Mouse (Mus musculus): ENCODE measurements at regions not wholly inside any gene's neighbourhood (a gene's known extent, or its start where the extent isn't known, plus 50 kb on each side); places are given as distances from the start of the nearest gene placed in this dataset.

DNA sequence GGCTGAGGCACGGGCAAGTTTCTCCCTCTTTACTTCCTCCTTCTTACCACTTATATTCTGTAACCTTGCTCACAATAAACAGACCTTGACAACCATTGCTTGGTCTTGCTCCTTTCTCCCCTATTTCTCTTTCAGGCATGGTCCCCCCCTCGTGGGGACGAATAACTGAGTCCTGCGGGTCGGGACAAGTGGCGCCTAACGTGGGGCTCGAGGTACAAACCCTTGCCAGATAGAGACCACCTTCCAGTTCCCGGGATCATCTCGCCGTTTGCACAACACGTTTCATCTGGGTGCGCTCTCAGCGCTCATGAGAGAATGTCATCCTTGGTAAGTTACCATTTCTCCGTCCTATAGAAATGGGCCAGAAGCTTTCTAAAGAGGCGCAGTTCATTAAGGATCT, 79.6 kb upstream of the Foxn3 start:
- Histone ChIP-seq H3K4me2 (ENCODE audit: low read depth, low read length) (no peak overlapping the region), H3K9me3 (ENCODE audit: control insufficient read depth, low read length) (peaks cover 43% of the 10 kb centered on the region), H3K36me3 (ENCODE audit: control insufficient read depth, insufficient read depth, low read length) (no peaks in the 10 kb centered on the region), H3K27ac (replicated peaks; ENCODE audit: low read depth, low read length) (no peak overlapping the region), H3K9ac (ENCODE audit: low read depth, low read length) (no peak overlapping the region), H3K27me3 (replicated peaks; ENCODE audit: control insufficient read depth, insufficient read depth, low read length) (no peaks in the 10 kb centered on the region), H3K4me3 (ENCODE audit: low read depth, low read length) (no peak overlapping the region), H3K4me1 (ENCODE audit: control insufficient read depth, insufficient read depth, low read length) (peaks cover 18% of the 10 kb centered on the region)
- DNase-seq (ENCODE audit: low spot score), result no peak
- ATAC-seq (ENCODE audit: low read depth), result no peak
- 97% methylated on average over 16 of the region's 16 CpGs for WGBS

DNA sequence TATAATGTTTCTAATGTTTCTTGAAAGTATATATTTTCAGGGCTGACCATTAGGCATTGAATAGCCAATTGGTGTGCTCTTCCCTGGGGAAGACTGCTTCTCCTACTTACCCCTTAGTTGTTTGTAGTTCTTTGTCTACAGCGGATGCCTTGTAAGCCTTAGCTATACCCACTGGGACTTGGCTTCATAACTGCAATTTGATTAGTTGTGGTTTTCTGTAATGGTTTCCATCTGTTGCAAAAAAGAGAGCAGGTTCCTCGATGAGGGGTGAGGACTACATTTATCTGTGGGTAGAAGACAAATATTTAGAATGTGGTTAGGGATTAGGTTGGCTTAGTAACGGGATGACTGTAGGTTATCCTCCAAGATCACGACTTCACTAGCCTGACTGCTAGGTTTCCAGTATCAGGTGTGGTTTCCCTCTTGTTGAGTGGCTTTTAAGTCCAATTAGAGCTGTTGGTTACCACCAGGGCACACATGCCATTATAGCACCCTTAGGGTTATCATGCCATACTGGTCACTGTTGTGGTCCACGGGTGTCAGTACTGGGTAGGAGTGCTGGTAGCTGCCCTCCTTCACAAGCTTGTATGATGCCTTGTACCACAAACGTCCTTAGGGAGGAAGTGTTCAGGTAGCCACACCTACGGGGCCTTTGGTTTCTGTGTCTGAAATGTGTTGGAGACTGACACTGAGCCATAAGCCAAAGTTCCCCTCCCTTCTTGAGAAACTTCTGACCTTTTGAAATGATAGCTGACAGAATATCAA, 78.9 kb upstream of the Foxn3 start:
- no peak overlapping the region for H3K27ac ChIP-seq (replicated peaks; ENCODE audit: low read depth, low read length)
- no peaks in the 10 kb centered on the region for H3K36me3 ChIP-seq (ENCODE audit: control insufficient read depth, insufficient read depth, low read length)
- WGBS, result 52% methylated on average over 7 of the region's 7 CpGs
- H3K4me3 ChIP-seq (ENCODE audit: low read depth, low read length), result no peak overlapping the region
- no peaks in the 10 kb centered on the region for H3K27me3 ChIP-seq (replicated peaks; ENCODE audit: control insufficient read depth, insufficient read depth, low read length)
- DNase-seq (ENCODE audit: low spot score), result peak; percentile 87
- ATAC-seq (ENCODE audit: low read depth), result peak; percentile 38; the same call in 1 of the 2 replicates
- no peak overlapping the region for H3K9ac ChIP-seq (ENCODE audit: low read depth, low read length)
- no peak overlapping the region for H3K4me2 ChIP-seq (ENCODE audit: low read depth, low read length)
- peaks cover 18% of the 10 kb centered on the region for H3K4me1 ChIP-seq (ENCODE audit: control insufficient read depth, insufficient read depth, low read length)
- H3K9me3 ChIP-seq (ENCODE audit: control insufficient read depth, low read length), result peaks cover 43% of the 10 kb centered on the region

DNA sequence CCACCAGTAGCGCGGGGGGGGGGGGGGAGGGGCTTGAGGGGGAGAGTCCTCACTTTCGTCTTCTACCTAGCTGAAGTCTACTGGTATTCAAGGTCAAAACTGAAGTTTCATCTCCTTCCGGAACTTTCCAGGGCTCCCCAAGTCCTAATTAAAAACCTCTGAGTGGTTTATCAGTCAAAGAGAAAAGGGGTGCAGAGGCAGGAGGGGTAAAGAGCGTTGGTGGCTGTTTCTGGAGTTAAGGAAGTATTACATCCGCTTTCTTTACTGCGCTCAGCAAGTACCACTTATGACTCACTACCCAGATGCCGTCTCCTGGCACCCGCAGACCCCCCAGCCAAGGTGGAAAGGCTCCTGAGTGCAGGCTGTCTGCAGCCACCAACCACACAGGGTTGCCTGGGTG, 77.9 kb upstream of the Foxn3 start:
- peaks cover 18% of the 10 kb centered on the region for H3K4me1 ChIP-seq (ENCODE audit: control insufficient read depth, insufficient read depth, low read length)
- H3K9me3 ChIP-seq (ENCODE audit: control insufficient read depth, low read length), result peaks cover 42% of the 10 kb centered on the region
- ATAC-seq (ENCODE audit: low read depth), result no peak
- no peaks in the 10 kb centered on the region for H3K36me3 ChIP-seq (ENCODE audit: control insufficient read depth, insufficient read depth, low read length)
- H3K9ac ChIP-seq (ENCODE audit: low read depth, low read length), result peak overlapping the region; percentile 50
- DNase-seq (ENCODE audit: low spot score), result peak; percentile 11
- H3K4me3 ChIP-seq (ENCODE audit: low read depth, low read length), result 0 out of 2 replicates have a peak overlapping the region, but pooled peaks have one; percentile 18
- H3K27me3 ChIP-seq (replicated peaks; ENCODE audit: control insufficient read depth, insufficient read depth, low read length), result no peaks in the 10 kb centered on the region
- 47% methylated on average over 7 of the region's 9 CpGs for WGBS
- H3K4me2 ChIP-seq (ENCODE audit: low read depth, low read length), result peak overlapping the region; percentile 41
- H3K27ac ChIP-seq (replicated peaks; ENCODE audit: low read depth, low read length), result no peak overlapping the region

GRCm38 (mm10) chr12:99640214-99641151, 77.1 kb upstream of the Foxn3 start:
- H3K4me2 ChIP-seq (ENCODE audit: low read depth, low read length), result peak overlapping the region; percentile 41
- H3K9me3 ChIP-seq (ENCODE audit: control insufficient read depth, low read length), result peaks cover 36% of the 10 kb centered on the region
- peak overlapping the region; percentile 50 for H3K9ac ChIP-seq (ENCODE audit: low read depth, low read length)
- no peaks in the 10 kb centered on the region for H3K36me3 ChIP-seq (ENCODE audit: control insufficient read depth, insufficient read depth, low read length)
- H3K27me3 ChIP-seq (replicated peaks; ENCODE audit: control insufficient read depth, insufficient read depth, low read length), result no peaks in the 10 kb centered on the region
- H3K4me3 ChIP-seq (ENCODE audit: low read depth, low read length), result peak overlapping the region; percentile 18; the same call in 1 of the 2 replicates
- DNase-seq (ENCODE audit: low spot score), result peak; percentile 56
- no peak overlapping the region for H3K27ac ChIP-seq (replicated peaks; ENCODE audit: low read depth, low read length)
- ATAC-seq (ENCODE audit: low read depth), result peak; percentile 38; the same call in 1 of the 2 replicates
- WGBS, result 11% methylated on average over 18 of the region's 18 CpGs
- H3K4me1 ChIP-seq (ENCODE audit: control insufficient read depth, insufficient read depth, low read length), result peaks cover 18% of the 10 kb centered on the region

DNA sequence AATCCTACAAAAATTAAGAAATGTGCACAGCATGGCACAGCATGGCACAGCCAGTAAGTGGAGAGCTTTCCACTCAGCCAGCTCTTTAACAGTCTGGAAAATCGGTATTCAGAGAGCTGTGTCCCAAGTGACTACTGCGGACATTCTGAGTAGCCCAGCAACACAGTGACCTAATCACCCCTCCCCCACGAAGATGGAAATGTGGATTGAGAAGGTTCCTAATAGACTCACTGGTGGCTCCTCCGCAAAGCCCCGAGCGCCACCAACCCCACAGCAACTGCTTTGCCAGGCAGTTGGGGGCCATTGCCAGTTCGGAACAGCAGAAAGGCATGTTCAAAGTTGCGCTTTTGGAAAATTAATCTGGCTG, 76.4 kb upstream of the Foxn3 start:
- no peak overlapping the region for H3K4me3 ChIP-seq (ENCODE audit: low read depth, low read length)
- no peaks in the 10 kb centered on the region for H3K27me3 ChIP-seq (replicated peaks; ENCODE audit: control insufficient read depth, insufficient read depth, low read length)
- peaks cover 18% of the 10 kb centered on the region for H3K4me1 ChIP-seq (ENCODE audit: control insufficient read depth, insufficient read depth, low read length)
- H3K4me2 ChIP-seq (ENCODE audit: low read depth, low read length), result peak overlapping the region; percentile 19; the same call in 1 of the 2 replicates
- H3K36me3 ChIP-seq (ENCODE audit: control insufficient read depth, insufficient read depth, low read length), result no peaks in the 10 kb centered on the region
- peak; percentile 34 for DNase-seq (ENCODE audit: low spot score)
- 0 out of 2 replicates have a peak, but pooled peaks have one; percentile 16 for ATAC-seq (ENCODE audit: low read depth)
- peaks cover 29% of the 10 kb centered on the region for H3K9me3 ChIP-seq (ENCODE audit: control insufficient read depth, low read length)
- no peak overlapping the region for H3K27ac ChIP-seq (replicated peaks; ENCODE audit: low read depth, low read length)
- WGBS, result 13% methylated on average over 8 of the region's 8 CpGs
- no peak overlapping the region for H3K9ac ChIP-seq (ENCODE audit: low read depth, low read length)

DNA sequence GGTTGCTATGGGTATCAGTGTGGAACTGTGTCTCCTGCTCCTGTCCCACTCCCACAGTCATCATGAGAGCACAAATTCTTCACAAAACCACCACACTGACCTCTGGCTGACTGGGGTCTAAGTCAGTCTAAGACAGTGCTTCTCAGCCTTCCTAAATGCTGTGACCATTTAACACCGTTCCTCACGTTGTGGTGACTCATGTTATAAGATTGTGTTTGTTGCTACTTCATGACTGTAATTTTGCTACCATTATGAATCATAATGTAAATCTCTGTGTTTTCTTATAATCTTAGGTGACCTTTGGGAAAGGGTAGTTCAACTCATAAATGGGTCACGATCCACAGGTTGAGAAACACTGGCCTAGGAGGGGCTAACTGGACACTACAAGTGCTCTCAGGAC, 75.7 kb upstream of the Foxn3 start:
- Histone ChIP-seq H3K36me3 (ENCODE audit: control insufficient read depth, insufficient read depth, low read length) (no peaks in the 10 kb centered on the region), H3K4me1 (ENCODE audit: control insufficient read depth, insufficient read depth, low read length) (peaks cover 18% of the 10 kb centered on the region), H3K4me3 (ENCODE audit: low read depth, low read length) (no peak overlapping the region), H3K9ac (ENCODE audit: low read depth, low read length) (no peak overlapping the region), H3K9me3 (ENCODE audit: control insufficient read depth, low read length) (peaks cover 22% of the 10 kb centered on the region), H3K27ac (replicated peaks; ENCODE audit: low read depth, low read length) (no peak overlapping the region), H3K4me2 (ENCODE audit: low read depth, low read length) (no peak overlapping the region), H3K27me3 (replicated peaks; ENCODE audit: control insufficient read depth, insufficient read depth, low read length) (no peaks in the 10 kb centered on the region)
- 82% methylated on average over 3 of the region's 3 CpGs for WGBS
- DNase-seq (ENCODE audit: low spot score) (no peak), ATAC-seq (ENCODE audit: low read depth) (no peak)

- Histone ChIP-seq H3K9ac (ENCODE audit: low read depth, low read length) (no peak overlapping the region), H3K27ac (replicated peaks; ENCODE audit: low read depth, low read length) (no peak overlapping the region), H3K4me1 (ENCODE audit: control insufficient read depth, insufficient read depth, low read length) (peaks cover 18% of the 10 kb centered on the region), H3K4me2 (ENCODE audit: low read depth, low read length) (no peak overlapping the region), H3K27me3 (replicated peaks; ENCODE audit: control insufficient read depth, insufficient read depth, low read length) (no peaks in the 10 kb centered on the region), H3K4me3 (ENCODE audit: low read depth, low read length) (no peak overlapping the region), H3K9me3 (ENCODE audit: control insufficient read depth, low read length) (peaks cover 11% of the 10 kb centered on the region; the same call in 1 of the 2 replicates), H3K36me3 (ENCODE audit: control insufficient read depth, insufficient read depth, low read length) (no peaks in the 10 kb centered on the region)
- WGBS, result 87% methylated on average over 5 of the region's 5 CpGs
- ATAC-seq (ENCODE audit: low read depth) (no peak), DNase-seq (ENCODE audit: low spot score) (no peak)
These were observed 74.6 kb upstream of the Foxn3 start for GRCm38 (mm10) chr12:99637986-99638385.

DNA sequence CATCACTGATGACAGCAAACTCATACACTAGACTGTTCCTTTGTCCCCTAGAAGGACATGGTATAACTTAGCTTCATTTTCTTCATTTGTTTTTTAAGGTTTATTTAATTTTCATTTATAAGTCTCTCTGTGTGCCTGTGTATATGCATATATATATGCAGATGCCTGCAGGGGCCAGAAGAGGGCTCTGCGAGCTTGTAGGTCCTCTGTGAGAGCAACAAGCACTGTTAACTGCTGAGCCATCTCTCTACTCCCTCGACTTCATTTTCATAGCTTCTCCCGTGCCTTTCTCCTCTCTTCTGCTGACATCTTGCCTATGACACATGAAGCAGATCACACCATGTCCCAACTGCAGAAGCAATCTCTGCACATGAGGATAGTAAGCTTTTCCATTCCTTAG, 72.9 kb upstream of the Foxn3 start:
- DNase-seq (ENCODE audit: low spot score), result no peak
- no peaks in the 10 kb centered on the region for H3K36me3 ChIP-seq (ENCODE audit: control insufficient read depth, insufficient read depth, low read length)
- H3K9me3 ChIP-seq (ENCODE audit: control insufficient read depth, low read length), result peaks cover 4% of the 10 kb centered on the region; the same call in 1 of the 2 replicates
- H3K4me2 ChIP-seq (ENCODE audit: low read depth, low read length), result no peak overlapping the region
- no peak overlapping the region for H3K9ac ChIP-seq (ENCODE audit: low read depth, low read length)
- no peak overlapping the region for H3K27ac ChIP-seq (replicated peaks; ENCODE audit: low read depth, low read length)
- 83% methylated on average over 3 of the region's 3 CpGs for WGBS
- ATAC-seq (ENCODE audit: low read depth), result no peak
- H3K4me1 ChIP-seq (ENCODE audit: control insufficient read depth, insufficient read depth, low read length), result peaks cover 15% of the 10 kb centered on the region
- no peak overlapping the region for H3K4me3 ChIP-seq (ENCODE audit: low read depth, low read length)
- no peaks in the 10 kb centered on the region for H3K27me3 ChIP-seq (replicated peaks; ENCODE audit: control insufficient read depth, insufficient read depth, low read length)
